Mouse (Mus musculus) stomach, postnatal 0 days (tissue): Measurements from ENCODE around the gene Polr1d.

ENCODE experiments used
- CTCF ChIP-seq: IDR thresholded peaks from 2 replicates; pipeline ENCODE4 v1.5.1; 2016; ENCODE audit warnings: antibody characterized with exemption, low read depth, mild to moderate bottlenecking, moderate library complexity
- EP300 ChIP-seq: optimal IDR thresholded peaks from 2 replicates; pipeline ENCODE3; 2016; ENCODE audit warnings: antibody characterized with exemption

GRCm38 (mm10) chr5:147066129-147066528 lies 10.7 kb upstream of the Polr1d start:
- TF ChIP-seq CTCF, result no peak
- no peak for TF ChIP-seq EP300
